Mouse (Mus musculus): ENCODE measurements around the gene Erc2. TPM values are rescaled to one million over a fixed set of nuclear protein-coding genes. Genes with fewer than 3 reads are reported as not detected.
"Not testable (repeated sequence)": the region's sequence is repeated elsewhere in the genome, so short reads cannot be mapped to it uniquely, and the experiment has no call there.

Gene Erc2
- 100 to 1,000 TPM; 202 to 240 TPM for total RNA-seq (2021)

DNA sequence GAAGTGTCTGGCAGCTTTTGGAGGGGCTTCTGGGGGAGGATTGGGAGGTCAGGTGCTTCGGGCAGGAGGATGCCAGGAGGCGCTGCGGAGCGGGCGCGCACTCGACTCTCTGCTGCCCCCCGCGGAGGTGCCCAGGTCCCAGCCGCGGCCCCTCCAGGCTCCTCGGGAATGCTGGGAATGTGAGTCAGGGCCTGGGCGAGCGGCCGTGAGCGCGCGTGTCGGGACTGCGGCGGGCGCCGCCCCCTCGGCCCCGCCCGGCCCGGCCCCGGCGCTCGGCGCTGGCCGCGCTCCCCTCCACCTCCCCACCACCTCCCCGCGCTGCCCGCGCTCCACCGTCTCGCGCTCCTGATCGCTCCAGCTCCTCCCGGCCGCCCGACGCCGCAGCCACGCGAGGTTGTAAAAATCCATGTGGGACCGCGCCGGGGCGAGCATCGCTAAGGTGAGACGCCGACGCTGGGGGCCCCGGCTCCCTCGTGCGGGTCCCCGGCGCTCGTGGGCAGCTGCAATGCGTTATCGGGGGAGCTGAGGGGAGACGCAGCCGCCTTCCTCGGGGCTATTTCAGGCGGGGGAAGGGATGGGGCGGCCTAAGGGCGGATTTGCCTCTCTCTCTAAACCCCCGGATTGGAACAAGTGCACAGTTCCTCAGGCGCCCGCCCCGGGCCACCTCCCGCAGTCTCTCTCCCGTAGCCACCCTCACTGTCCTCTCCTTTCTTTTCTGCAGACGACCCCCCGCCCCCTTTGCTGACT, at the start of gene Erc2:
Erc2 (plus strand) TSS at position 253 of the 747 bp plus-strand sequence.
- intact Hi-C loops (cut with DNase I), result loop anchor here (2.0 kb wide), 1 partner anchor 14 kb away; no protein-coding TSS in a partner anchor
- peak; percentile 80 to 88 for DNase-seq (ENCODE audit: low spot score in 2 of 2)

GRCm38 (mm10) chr14:27578443-27578842, 43.8 kb upstream of the Erc2 start:
- no peak for DNase-seq (ENCODE audit: low spot score in 2 of 2)
- intact Hi-C loops (cut with DNase I), result no loop called here

DNA sequence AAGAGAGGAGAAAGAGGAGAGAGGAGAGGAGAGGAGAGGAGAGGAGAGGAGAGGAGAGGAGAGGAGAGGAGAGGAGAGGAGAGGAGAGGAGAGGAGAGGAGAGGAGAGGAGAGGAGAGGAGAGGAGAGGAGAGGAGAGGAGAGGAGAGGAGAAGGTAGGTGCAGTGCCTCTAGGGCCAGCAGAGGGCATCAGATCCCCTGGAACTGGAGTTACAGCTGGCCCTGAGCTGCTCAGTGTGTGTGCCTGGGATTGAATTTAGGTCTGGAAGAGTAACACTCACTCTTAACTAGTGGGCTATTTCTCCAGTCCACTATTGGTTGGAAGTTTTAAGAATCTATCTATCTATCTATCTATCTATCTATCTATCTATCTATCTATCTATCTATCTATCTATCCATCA, 32.6 kb upstream of the Erc2 start:
- DNase-seq (ENCODE audit: low spot score in 2 of 2), result not testable (repeated sequence)

GRCm38 (mm10) chr14:27592163-27592562, 30.1 kb upstream of the Erc2 start:
- intact Hi-C loops (cut with DNase I), result no loop called here
- DNase-seq (ENCODE audit: low spot score in 2 of 2), result no peak

More for the DNA sequence above, 32.6 kb upstream of the Erc2 start:
- intact Hi-C loops (cut with DNase I), result not testable (repeated sequence)

GRCm38 (mm10) chr14:27596265-27596664, 26.0 kb upstream of the Erc2 start:
- DNase-seq (ENCODE audit: low spot score in 2 of 2), result peak; percentile 36 to 43
- intact Hi-C loops (cut with DNase I), result loop anchor here (2.0 kb wide), 1 partner anchor 145 kb away; no protein-coding TSS in a partner anchor

DNA sequence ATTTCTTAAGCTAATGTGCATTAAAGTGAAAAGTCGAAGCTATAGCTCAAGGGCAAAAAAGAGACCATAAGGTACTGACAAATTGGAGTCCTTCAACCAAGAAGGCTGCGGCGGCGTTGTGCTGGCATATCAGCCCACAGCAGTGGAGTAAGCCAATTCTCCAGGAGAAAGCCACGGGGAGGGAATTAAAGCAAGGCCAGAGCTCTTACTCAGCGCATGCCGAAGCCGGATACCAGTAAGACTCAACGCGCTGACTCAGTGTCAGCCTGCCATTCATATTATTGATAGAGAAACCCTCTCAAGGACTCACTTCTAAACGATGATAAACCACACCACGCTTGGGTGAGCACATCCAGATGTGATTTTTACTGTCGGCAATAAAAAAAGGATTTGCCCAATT, 20.1 kb upstream of the Erc2 start:
- intact Hi-C loops (cut with DNase I), result no loop called here
- DNase-seq (ENCODE audit: low spot score in 2 of 2), result no peak

- peak; percentile 35 to 39 for DNase-seq (ENCODE audit: low spot score in 2 of 2)
- intact Hi-C loops (cut with DNase I), result no loop called here
Observed at GRCm38 (mm10) chr14:27607419-27607818, 14.8 kb upstream of the Erc2 start.

- no peak for DNase-seq (ENCODE audit: low spot score in 2 of 2)
- intact Hi-C loops (cut with DNase I), result no loop called here
Observed at GRCm38 (mm10) chr14:27613766-27614165, 8.5 kb upstream of the Erc2 start.

DNA sequence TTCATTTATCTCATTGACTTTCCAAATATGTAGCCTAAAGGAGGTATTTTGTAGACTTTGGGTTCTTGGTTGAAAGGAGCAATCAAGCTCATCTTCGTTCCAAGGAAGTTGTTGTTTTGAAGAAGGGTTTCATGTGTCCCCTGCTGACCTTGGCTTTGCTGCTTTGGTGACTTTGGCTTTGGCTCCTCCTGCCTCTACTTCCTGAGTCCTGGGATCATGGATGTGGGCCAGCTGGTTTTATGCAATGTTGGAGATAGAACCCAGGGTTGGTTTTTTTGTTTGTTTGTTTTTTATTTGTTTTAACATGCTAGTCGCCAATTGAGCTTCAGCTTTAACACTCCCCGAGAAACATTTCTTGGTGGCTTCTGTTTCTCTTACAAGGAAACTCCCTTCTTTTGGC, 4.9 kb upstream of the Erc2 start:
- DNase-seq (ENCODE audit: low spot score in 2 of 2), result no peak
- intact Hi-C loops (cut with DNase I), result no loop called here

- intact Hi-C loops (cut with DNase I), result no loop called here
- DNase-seq (ENCODE audit: low spot score in 2 of 2), result no peak
Observed at GRCm38 (mm10) chr14:27621576-27621975, 652 bp upstream of the Erc2 start.

GRCm38 (mm10) chr14:27622923-27623219, 643 bp downstream of the Erc2 start:
- DNase-seq (ENCODE audit: low spot score in 2 of 2), result no peak
- intact Hi-C loops (cut with DNase I), result loop anchor here (2.0 kb wide), 1 partner anchor 14 kb away; no protein-coding TSS in a partner anchor

GRCm38 (mm10) chr14:27623368-27623767, 1.1 kb downstream of the Erc2 start:
- DNase-seq (ENCODE audit: low spot score in 2 of 2), result peak; percentile 70 to 74
- intact Hi-C loops (cut with DNase I), result loop anchor here (2.0 kb wide), 1 partner anchor 13 kb away; no protein-coding TSS in a partner anchor

DNA sequence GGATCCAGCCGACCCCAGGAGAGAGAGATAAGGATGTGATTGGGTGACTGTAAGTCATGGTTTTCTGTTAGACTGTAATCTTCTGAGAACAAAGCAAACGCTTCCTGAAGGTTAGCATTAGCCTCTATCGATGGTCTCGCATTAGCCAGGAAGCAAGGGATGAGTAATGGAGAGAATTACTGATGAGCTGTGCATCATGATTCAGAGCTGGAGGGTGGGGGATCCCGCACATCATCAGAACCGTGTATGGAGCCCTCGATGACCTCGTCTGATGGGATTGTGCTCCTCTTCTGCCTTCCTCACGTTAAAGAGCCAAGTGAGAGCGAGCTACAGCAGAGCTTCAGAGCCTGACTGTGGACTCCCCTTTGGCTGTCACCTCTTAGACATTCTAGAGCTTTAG, 6.5 kb downstream of the Erc2 start:
- intact Hi-C loops (cut with DNase I), result no loop called here
- no peak for DNase-seq (ENCODE audit: low spot score in 2 of 2)

DNA sequence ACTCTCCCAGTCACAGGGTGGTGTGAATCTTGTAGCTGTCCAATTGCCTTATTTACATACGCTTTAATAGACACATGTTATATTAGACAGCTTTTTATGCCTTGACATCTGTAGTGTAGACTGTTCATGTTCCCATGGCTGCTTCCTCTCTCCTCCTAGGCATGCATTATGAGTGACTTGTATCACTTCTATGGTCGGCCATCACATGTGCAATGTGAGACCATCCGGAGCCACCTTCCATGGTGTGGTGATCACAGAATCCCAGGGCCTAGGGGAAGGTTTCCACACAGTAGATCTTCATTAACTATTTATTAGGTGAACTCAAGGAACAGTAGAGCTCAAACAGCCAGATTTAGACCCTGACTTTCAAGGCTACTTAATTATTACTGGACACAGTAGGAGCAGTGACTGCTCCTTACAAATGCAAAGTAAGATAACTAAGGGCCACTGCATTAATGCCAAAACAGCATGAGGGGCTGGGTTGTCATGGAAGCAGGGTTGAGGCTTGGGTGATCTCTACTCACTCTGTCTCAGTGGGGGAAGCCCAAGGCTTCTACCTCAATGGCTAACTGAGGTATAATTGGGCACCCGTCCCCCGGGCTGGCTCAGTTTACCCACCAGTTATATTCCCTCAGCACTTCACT, 7.3 kb downstream of the Erc2 start:
- intact Hi-C loops (cut with DNase I), result no loop called here
- DNase-seq (ENCODE audit: low spot score in 2 of 2), result no peak

DNA sequence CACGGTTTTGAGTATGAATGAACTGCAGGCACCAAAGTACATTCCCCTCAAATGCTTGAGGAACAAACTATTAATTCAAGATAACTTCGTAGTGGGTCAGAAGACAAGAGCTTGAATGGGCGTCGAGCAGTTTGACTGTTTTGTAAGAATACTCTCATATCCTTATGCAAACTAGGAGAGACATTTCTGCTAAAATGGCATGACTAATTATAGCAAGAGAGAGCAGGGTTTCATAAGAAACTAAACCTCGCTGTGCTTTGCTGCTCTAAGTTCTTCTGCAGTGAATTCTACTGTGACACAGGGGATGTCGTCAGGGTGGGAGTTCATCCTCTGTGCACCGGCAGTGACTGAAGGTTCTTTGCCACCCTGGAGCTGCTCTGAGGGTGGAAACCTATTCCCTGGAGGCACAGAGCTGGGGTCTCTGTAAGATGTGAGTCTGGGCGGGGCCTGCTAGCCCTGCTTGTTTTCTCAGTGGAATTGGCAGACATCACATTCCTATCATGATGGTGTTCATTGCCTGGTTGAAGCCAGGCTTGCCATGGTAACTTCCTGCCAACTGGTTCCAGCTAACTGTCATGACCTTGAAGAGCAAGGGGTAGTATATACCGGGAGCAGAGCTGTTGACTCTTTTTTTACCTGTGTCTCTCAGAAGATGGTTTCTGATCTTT, 8.9 kb downstream of the Erc2 start:
- intact Hi-C loops (cut with DNase I), result no loop called here
- DNase-seq (ENCODE audit: low spot score in 2 of 2), result no peak

- DNase-seq (ENCODE audit: low spot score in 2 of 2), result no peak
- intact Hi-C loops (cut with DNase I), result no loop called here
Observed at GRCm38 (mm10) chr14:27634761-27635160, 12.5 kb downstream of the Erc2 start.

DNA sequence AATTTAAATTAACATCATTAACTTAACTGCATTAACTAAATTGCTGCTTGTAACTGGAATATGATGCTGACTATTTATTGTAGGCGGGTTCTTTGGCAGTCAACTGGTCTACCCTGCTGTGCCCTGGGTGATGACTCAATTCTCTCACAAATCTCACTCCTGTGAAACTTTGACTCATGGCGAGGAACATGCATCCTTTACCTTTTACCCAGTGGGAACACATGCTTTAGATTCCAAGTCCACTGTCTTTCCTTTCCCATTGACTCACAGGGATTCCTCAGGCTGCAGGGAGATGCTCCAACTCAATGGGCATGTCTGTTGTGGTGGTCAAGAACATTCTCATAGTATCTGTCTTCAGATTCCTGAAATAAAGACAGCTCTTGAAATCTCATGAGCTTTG, 14.3 kb downstream of the Erc2 start:
- DNase-seq (ENCODE audit: low spot score in 2 of 2), result no peak
- intact Hi-C loops (cut with DNase I), result loop anchor here (2.0 kb wide), 1 partner anchor 14 kb away; the partner anchor contains the start of gene Erc2

- DNase-seq (ENCODE audit: low spot score in 2 of 2), result peak in 1 of 2 experiments; percentile 49
- intact Hi-C loops (cut with DNase I), result no loop called here
Observed at GRCm38 (mm10) chr14:27641382-27641781, 19.2 kb downstream of the Erc2 start.

DNA sequence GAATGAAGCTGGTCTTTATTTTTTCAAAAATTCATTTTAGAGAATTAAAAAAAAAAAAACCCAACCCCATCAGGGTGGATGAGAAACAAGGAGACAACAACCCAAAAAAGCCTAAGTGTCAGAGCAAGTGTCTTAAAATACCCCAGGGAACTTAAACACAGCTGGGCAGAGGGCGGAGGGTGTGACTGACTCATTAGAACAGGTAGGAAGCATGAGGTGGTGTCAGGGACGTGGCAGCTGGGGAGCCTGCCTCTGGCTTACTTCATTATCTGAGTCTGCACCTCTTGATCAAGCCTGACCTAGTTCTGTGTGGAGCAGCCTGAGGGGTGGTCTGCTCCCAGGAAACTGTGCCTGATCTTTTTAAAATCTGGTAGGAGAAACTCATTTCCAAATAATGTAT, 20.8 kb downstream of the Erc2 start:
- peak in 1 of 2 experiments; percentile 27 for DNase-seq (ENCODE audit: low spot score in 2 of 2)
- intact Hi-C loops (cut with DNase I), result no loop called here

DNA sequence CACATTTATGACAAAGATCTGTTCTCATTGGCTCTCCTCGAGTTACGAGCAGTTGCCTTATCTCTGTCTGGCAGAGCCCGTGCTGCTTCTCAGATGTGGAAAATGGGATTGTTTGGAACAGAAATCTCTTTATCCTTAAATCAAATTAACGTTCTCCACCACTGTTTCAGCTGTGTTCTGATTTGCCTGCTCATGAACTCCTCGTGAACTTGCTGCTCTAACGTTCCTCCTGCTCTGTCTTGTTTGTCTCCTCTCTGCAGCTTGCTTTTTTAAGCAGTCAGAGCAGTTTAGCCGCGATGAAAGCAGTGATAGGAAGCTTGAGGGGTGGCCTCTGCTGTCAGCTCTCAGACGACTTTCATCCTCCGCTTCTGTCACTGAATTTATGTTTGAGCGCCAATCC, 32.4 kb downstream of the Erc2 start:
- no peak for DNase-seq (ENCODE audit: low spot score in 2 of 2)
- intact Hi-C loops (cut with DNase I), result no loop called here

GRCm38 (mm10) chr14:27658616-27659015, 36.4 kb downstream of the Erc2 start:
- intact Hi-C loops (cut with DNase I), result no loop called here
- DNase-seq (ENCODE audit: low spot score in 2 of 2), result no peak

Data from left cerebral cortex, postnatal 36 days (tissue).